Mouse (Mus musculus) hindbrain, embryonic 16.5 days (tissue): ENCODE data around the gene Wdr35. TPM values are rescaled to one million over a fixed set of nuclear protein-coding genes. Genes with fewer than 3 reads are reported as not detected.
A peak's percentile ranks its signal among the peaks of the same experiment; 100 is the strongest.

Source experiments
- ATAC-seq: fragments of 200-750 bp; cut with Nextera tagmentation; 2 replicates; pipeline ENCODE4 v1.8.0; 2017; ENCODE audit warnings: moderate TSS enrichment, moderate library complexity
- H3K27ac ChIP-seq: fragments of 300-500 bp; sonication (generic); 2 replicates; pipeline ENCODE4 v1.5.1; 2014; ENCODE audit warnings: low read depth, mild to moderate bottlenecking, control low read depth, low read length, moderate library complexity
- H3K27me3 ChIP-seq: fragments of 300-500 bp; sonication (generic); replicated peaks from 2 replicates; pipeline ENCODE4 v1.6.1; 2014; ENCODE audit warnings: low read length; ENCODE audit not compliant: control insufficient read depth, insufficient read depth
- H3K36me3 ChIP-seq: fragments of 300-500 bp; sonication (generic); 2 replicates; pipeline ENCODE4 v1.6.1; 2014; ENCODE audit warnings: mild to moderate bottlenecking, low read length, moderate library complexity, mixed read lengths; ENCODE audit not compliant: control insufficient read depth, insufficient read depth
- H3K4me1 ChIP-seq: fragments of 300-500 bp; sonication (generic); 2 replicates; pipeline ENCODE4 v1.6.1; 2014; ENCODE audit warnings: low read depth, low read length; ENCODE audit not compliant: control insufficient read depth, insufficient read depth
- H3K4me2 ChIP-seq: fragments of 300-500 bp; sonication (generic); 2 replicates; pipeline ENCODE4 v1.6.1; 2014; ENCODE audit warnings: mild to moderate bottlenecking, low read length, control low read depth, moderate library complexity
- H3K4me3 ChIP-seq: fragments of 300-500 bp; sonication (generic); 2 replicates; pipeline ENCODE4 v1.5.1; 2014; ENCODE audit warnings: mild to moderate bottlenecking, low read length, control low read depth, moderate library complexity
- H3K9ac ChIP-seq: fragments of 300-500 bp; sonication (generic); 2 replicates; pipeline ENCODE4 v1.6.1; 2014; ENCODE audit warnings: low read depth, mild to moderate bottlenecking, control low read depth, low read length, moderate library complexity
- H3K9me3 ChIP-seq: fragments of 300-500 bp; sonication (generic); 2 replicates; pipeline ENCODE4 v1.6.1; 2014; ENCODE audit warnings: mild to moderate bottlenecking, low read length, moderate library complexity; ENCODE audit not compliant: control insufficient read depth
- WGBS: fragments of 180-500 bp; shearing (Covaris S2); extraction: QIAGEN DNeasy Blood & Tissue Kit; methylation state at CpG from one replicate; pipeline ENCODE4 v1.1.7; 2014; 5-methylcytosine and 5-hydroxymethylcytosine counted together
- polyA plus RNA-seq: library from polyadenylated mRNA; unstranded; fragments of >200 nt; fragmentation: Nextera tagmentation; extraction: Ambion mirVana; gene quantifications from 2 replicates; pipeline ENCODE4 v1.2.1, GENCODE M21; 2015

Wdr35 gene
- polyA plus RNA-seq, 1 experiment from 2014 or later, result 23.6 TPM

- H3K36me3 ChIP-seq, result no peaks in the 10 kb centered on the region
- 67% methylated on average over 2 of the region's 2 CpGs for WGBS
- no peaks in the 10 kb centered on the region for H3K4me1 ChIP-seq
- H3K27me3 ChIP-seq, result no peaks in the 10 kb centered on the region
- no peak overlapping the region for H3K9ac ChIP-seq
- no peak overlapping the region for H3K4me2 ChIP-seq
- no peak overlapping the region for H3K4me3 ChIP-seq
- no peaks in the 10 kb centered on the region for H3K9me3 ChIP-seq
- no peak overlapping the region for H3K27ac ChIP-seq
- ATAC-seq, result no peak
Observed at GRCm38 (mm10) chr12:9054012-9054411, 80.3 kb downstream of the Wdr35 start.

GRCm38 (mm10) chr12:9055269-9055668, 81.6 kb downstream of the Wdr35 start:
- H3K27ac ChIP-seq, result no peak overlapping the region
- H3K27me3 ChIP-seq, result no peaks in the 10 kb centered on the region
- no peak for ATAC-seq
- H3K9me3 ChIP-seq, result no peaks in the 10 kb centered on the region
- no peak overlapping the region for H3K4me2 ChIP-seq
- H3K9ac ChIP-seq, result no peak overlapping the region
- 80% methylated on average over 11 of the region's 11 CpGs for WGBS
- H3K4me3 ChIP-seq, result no peak overlapping the region
- H3K4me1 ChIP-seq, result no peaks in the 10 kb centered on the region
- no peaks in the 10 kb centered on the region for H3K36me3 ChIP-seq

GRCm38 (mm10) chr12:9059502-9059901, 85.8 kb downstream of the Wdr35 start:
- WGBS, result 79% methylated on average over 3 of the region's 3 CpGs
- Histone ChIP-seq H3K27me3 (no peaks in the 10 kb centered on the region), H3K4me3 (no peak overlapping the region), H3K9me3 (no peaks in the 10 kb centered on the region), H3K27ac (no peak overlapping the region), H3K4me1 (no peaks in the 10 kb centered on the region), H3K36me3 (no peaks in the 10 kb centered on the region), H3K4me2 (no peak overlapping the region), H3K9ac (no peak overlapping the region)
- ATAC-seq, result no peak

- no peaks in the 10 kb centered on the region for H3K36me3 ChIP-seq
- no peak overlapping the region for H3K27ac ChIP-seq
- H3K4me2 ChIP-seq, result no peak overlapping the region
- no peak for ATAC-seq
- H3K9me3 ChIP-seq, result no peaks in the 10 kb centered on the region
- WGBS, result 91% methylated on average over 9 of the region's 9 CpGs
- no peak overlapping the region for H3K9ac ChIP-seq
- no peak overlapping the region for H3K4me3 ChIP-seq
- H3K27me3 ChIP-seq, result no peaks in the 10 kb centered on the region
- H3K4me1 ChIP-seq, result no peaks in the 10 kb centered on the region
Observed at GRCm38 (mm10) chr12:9059965-9060364, 86.3 kb downstream of the Wdr35 start.

DNA sequence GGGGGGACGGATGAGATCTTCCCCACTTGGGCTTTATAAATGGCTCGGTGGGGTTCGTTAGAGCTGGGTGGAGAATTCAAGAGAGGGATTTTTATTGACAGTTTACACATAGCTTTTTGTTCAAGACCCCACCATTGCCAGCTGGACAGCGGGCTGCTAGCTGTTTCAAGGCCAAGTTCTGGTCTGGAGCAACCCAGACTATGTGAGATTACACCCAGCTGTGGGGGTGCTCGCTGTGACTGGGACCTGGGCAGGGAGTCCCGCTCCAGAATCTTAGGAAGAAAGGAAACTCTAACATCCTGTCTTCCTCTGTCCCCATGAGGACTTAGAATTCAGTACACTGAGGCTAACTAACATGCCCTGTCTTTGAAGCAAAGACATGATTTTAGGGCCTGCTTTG, 89.9 kb downstream of the Wdr35 start:
- Histone ChIP-seq H3K4me3 (no peak overlapping the region), H3K4me1 (no peaks in the 10 kb centered on the region), H3K27ac (no peak overlapping the region), H3K36me3 (no peaks in the 10 kb centered on the region), H3K9me3 (no peaks in the 10 kb centered on the region), H3K9ac (no peak overlapping the region), H3K27me3 (no peaks in the 10 kb centered on the region), H3K4me2 (no peak overlapping the region)
- no peak for ATAC-seq
- WGBS, result 76% methylated on average over 6 of the region's 6 CpGs

DNA sequence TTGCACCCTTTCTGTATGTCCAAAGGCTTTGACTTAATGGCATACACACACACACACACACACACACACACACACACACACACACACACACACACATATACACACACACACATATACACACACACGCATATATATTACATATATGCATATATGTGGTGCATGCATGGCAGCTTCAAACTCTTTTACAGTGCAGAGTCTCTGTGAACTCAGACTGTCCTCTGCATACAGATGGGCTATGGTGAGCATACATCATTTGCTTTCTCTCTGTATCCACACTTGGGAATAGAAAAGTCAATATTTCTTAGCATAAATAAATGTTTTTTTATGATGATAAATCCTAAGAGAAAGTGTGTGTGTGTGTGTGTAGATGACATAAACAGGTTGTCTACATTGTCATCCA, 97.4 kb downstream of the Wdr35 start:
- no peak for ATAC-seq
- no peak overlapping the region for H3K27ac ChIP-seq
- H3K4me1 ChIP-seq, result no peaks in the 10 kb centered on the region
- no peak overlapping the region for H3K4me3 ChIP-seq
- H3K4me2 ChIP-seq, result no peak overlapping the region
- H3K9ac ChIP-seq, result no peak overlapping the region
- no peaks in the 10 kb centered on the region for H3K9me3 ChIP-seq
- 80% methylated on average over 1 of the region's 1 CpGs for WGBS
- no peaks in the 10 kb centered on the region for H3K36me3 ChIP-seq
- H3K27me3 ChIP-seq, result no peaks in the 10 kb centered on the region

DNA sequence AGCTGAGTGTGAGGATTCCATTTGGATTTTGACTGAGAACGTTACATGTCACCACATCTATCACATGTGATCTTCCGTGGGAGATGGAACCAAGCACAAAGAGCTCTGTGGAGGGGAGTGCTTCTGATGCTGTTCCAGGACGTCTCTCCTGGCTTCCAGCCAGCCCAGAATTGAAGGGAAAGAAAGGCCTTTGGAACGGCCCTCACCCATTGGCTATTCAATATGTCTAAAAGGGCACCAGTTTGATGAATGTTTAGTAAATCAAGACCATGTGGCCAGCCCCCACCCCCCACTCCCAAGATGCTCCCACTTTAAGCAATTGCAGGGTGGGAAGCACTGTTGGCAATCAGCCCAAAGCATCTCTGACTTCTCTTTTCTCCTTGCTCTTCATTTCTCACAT, 97.8 kb downstream of the Wdr35 start:
- H3K4me3 ChIP-seq, result no peak overlapping the region
- H3K4me2 ChIP-seq, result no peak overlapping the region
- H3K9ac ChIP-seq, result no peak overlapping the region
- 28% methylated on average over 4 of the region's 4 CpGs for WGBS
- no peaks in the 10 kb centered on the region for H3K36me3 ChIP-seq
- no peak overlapping the region for H3K27ac ChIP-seq
- H3K9me3 ChIP-seq, result no peaks in the 10 kb centered on the region
- ATAC-seq, result peak; percentile 82
- H3K27me3 ChIP-seq, result no peaks in the 10 kb centered on the region
- no peaks in the 10 kb centered on the region for H3K4me1 ChIP-seq

DNA sequence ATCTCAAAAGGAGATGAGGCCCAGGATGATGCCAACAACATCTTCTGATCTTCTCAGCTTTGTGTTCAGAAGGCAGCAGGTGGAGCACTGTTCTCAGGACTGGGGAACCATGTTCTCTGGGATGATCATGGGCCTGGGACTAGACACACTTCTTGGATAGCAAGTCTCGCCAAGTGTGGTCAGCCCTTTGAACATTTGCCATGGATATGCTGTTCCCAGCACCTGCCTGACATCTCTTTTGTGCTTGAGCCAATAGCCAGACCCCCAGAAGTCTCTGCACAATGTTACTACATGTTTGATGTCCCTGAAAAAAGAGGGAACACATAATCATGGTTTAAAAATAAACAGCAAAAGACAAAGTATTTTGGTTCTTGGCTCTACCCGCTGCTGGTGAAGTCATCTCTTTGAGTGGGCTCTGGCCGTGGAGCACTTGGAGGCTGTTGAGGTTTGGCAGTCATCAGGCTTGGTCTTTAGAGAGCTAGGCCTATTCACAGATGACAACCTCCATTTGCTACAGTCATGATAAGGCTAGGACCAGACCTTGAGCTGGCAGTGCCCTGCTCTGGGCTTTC, 103.9 kb downstream of the Wdr35 start:
- Histone ChIP-seq H3K27ac (no peak overlapping the region), H3K4me2 (no peak overlapping the region), H3K9ac (no peak overlapping the region), H3K27me3 (no peaks in the 10 kb centered on the region), H3K4me1 (no peaks in the 10 kb centered on the region), H3K4me3 (no peak overlapping the region), H3K36me3 (no peaks in the 10 kb centered on the region), H3K9me3 (no peaks in the 10 kb centered on the region)
- 96% methylated on average over 3 of the region's 3 CpGs for WGBS
- no peak for ATAC-seq
